Mouse (Mus musculus): ENCODE data around the gene B4galnt2.

- TF ChIP-seq CTCF (IDR thresholded peaks at IDR 0.05; ENCODE audit: insufficient read depth, low read length) (no peak), POLR2A (IDR thresholded peaks at IDR 0.05; ENCODE audit: borderline replicate concordance, extremely low read depth, low read depth, low read length) (no peak)
Observed at GRCm38 (mm10) chr11:95939828-95940507, 25.3 kb upstream of the B4galnt2 start.

Measured in lung, adult 2 months (tissue).